8 mouse cellular contexts compared by ENCODE assay signal in genomic region chr5:5342410-5343137, GRCm38 (mm10).
DNase-seq lines count a peak whose midpoint lies in the region; ATAC-seq and TF ChIP-seq lines count a peak whose summit lies in the region.

No protein-coding gene starts in this region.

- H3K27me3 ChIP-seq in forebrain, embryonic 12.5 days: no peaks in the 10 kb centered on the region
- no peaks in the 10 kb centered on the region for H3K27me3 ChIP-seq in heart, embryonic 14.5 days (ENCODE audit: control insufficient read depth, insufficient read depth, low read length)
- no peaks in the 10 kb centered on the region for H3K27me3 ChIP-seq in lung, embryonic 14.5 days (ENCODE audit: insufficient read depth, low read length)

- peaks cover 26% of the 10 kb centered on the region for H3K4me1 ChIP-seq in forebrain, embryonic 12.5 days
- peaks cover 24 to 36% of the 10 kb centered on the region in 2 experiments for H3K4me1 ChIP-seq in heart, embryonic 14.5 days (ENCODE audit: control insufficient read depth in 2 of 2, insufficient read depth in 2 of 2, low read length in 2 of 2)
- H3K4me1 ChIP-seq in lung, embryonic 14.5 days (ENCODE audit: insufficient read depth): peaks cover 31% of the 10 kb centered on the region

- peak; percentile 94 for ATAC-seq in forebrain, embryonic 12.5 days (ENCODE audit: low FRiP score)
- ATAC-seq in heart, embryonic 14.5 days (ENCODE audit: insufficient number of reproducible peaks, insufficient read depth, low FRiP score, low read depth): peak; percentile 90
- peak; percentile 89 for ATAC-seq in lung, embryonic 14.5 days (ENCODE audit: insufficient read depth)

- DNase-seq in testis, postnatal 10 days (ENCODE audit: low spot score): peak; percentile 65
- no peak for DNase-seq in testis, postnatal 14 days (ENCODE audit: low spot score)
- peak; percentile 58 to 76 for DNase-seq in layer of hippocampus, adult 18-20 months (ENCODE audit: low spot score in 2 of 2)
- peak; percentile 99 for DNase-seq in lung, embryonic 14.5 days
- DNase-seq in right cerebral cortex, adult 18-20 months: peak; percentile 30
- no peak for DNase-seq in thymus, postnatal 0 days (ENCODE audit: low spot score)

- no peak overlapping the region for H3K9ac ChIP-seq in forebrain, embryonic 12.5 days
- no peak overlapping the region for H3K9ac ChIP-seq in heart, embryonic 14.5 days (ENCODE audit: low read length)
- no peak overlapping the region for H3K9ac ChIP-seq in lung, embryonic 14.5 days

- 41% methylated on average over 11 of the region's 11 CpGs for WGBS in forebrain, embryonic 12.5 days
- 9% methylated on average over 11 of the region's 11 CpGs for WGBS in heart, embryonic 14.5 days
- WGBS in lung, embryonic 14.5 days: 8% methylated on average over 11 of the region's 11 CpGs

- H3K36me3 ChIP-seq in forebrain, embryonic 12.5 days (replicated peaks): no peaks in the 10 kb centered on the region
- no peaks in the 10 kb centered on the region for H3K36me3 ChIP-seq in heart, embryonic 14.5 days (ENCODE audit: control insufficient read depth, insufficient read depth, low read length)
- H3K36me3 ChIP-seq in lung, embryonic 14.5 days (ENCODE audit: insufficient read depth): no peaks in the 10 kb centered on the region

- H3K27ac ChIP-seq in forebrain, embryonic 12.5 days: peak overlapping the region; percentile 88
- peak overlapping the region; percentile 88 to 94 for H3K27ac ChIP-seq in heart, embryonic 14.5 days (replicated peaks in 1 of 2; ENCODE audit: control insufficient read depth in 1 of 2, insufficient read depth in 1 of 2, low read depth in 2 of 2, low read length in 2 of 2)
- peak overlapping the region; percentile 89 for H3K27ac ChIP-seq in lung, embryonic 14.5 days (ENCODE audit: low read depth)

- H3K4me2 ChIP-seq in forebrain, embryonic 12.5 days: no peak overlapping the region
- peak overlapping the region; percentile 59 for H3K4me2 ChIP-seq in heart, embryonic 14.5 days (ENCODE audit: low read length)
- H3K4me2 ChIP-seq in lung, embryonic 14.5 days: peak overlapping the region; percentile 38

- H3K4me3 ChIP-seq in forebrain, embryonic 12.5 days (replicated peaks): no peak overlapping the region
- H3K4me3 ChIP-seq in heart, embryonic 14.5 days (ENCODE audit: control insufficient read depth in 1 of 2, insufficient read depth in 1 of 2, low read depth in 1 of 2, low read length in 2 of 2): peak overlapping the region in 1 of 2 experiments; percentile 2; a peak in 1 of 4 replicates
- no peak overlapping the region for H3K4me3 ChIP-seq in lung, embryonic 14.5 days (ENCODE audit: low read depth, low read length)

- no peak for TF ChIP-seq CTCF in lung, embryonic 14.5 days (IDR thresholded peaks at IDR 0.05; ENCODE audit: low read depth)

- no peaks in the 10 kb centered on the region for H3K9me3 ChIP-seq in forebrain, embryonic 12.5 days
- H3K9me3 ChIP-seq in heart, embryonic 14.5 days (ENCODE audit: control insufficient read depth, low read length): peaks cover 4% of the 10 kb centered on the region
- no peaks in the 10 kb centered on the region for H3K9me3 ChIP-seq in lung, embryonic 14.5 days (ENCODE audit: low read depth, low read length)

Comparison
In these comparisons a context has a peak if more than half of its experiments do, and no peak if none do; other contexts are left out.
1. DNase-seq: peak in testis, postnatal 10 days (single experiment), layer of hippocampus, adult 18-20 months (2 of 2), lung, embryonic 14.5 days (single experiment) and right cerebral cortex, adult 18-20 months (single experiment); none in testis, postnatal 14 days (single experiment) and thymus, postnatal 0 days (single experiment).
2. Peak in every context shown above with its lines, with median percentiles within 50 percentile points of each other: ATAC-seq and H3K27ac ChIP-seq.